Mouse (Mus musculus) regulatory T cell (primary cell): ENCODE data around the gene Slc20a1.

Experiments used
- in situ Hi-C: fragments of 300-600 bp; cut with MboI, MseI; formaldehyde crosslinking; loops from one replicate; pipeline ENCODE4 v1.15.1; 2025; ENCODE audit warnings: high pct_unique_total_duplicates

Gene Slc20a1

GRCm38 (mm10) chr2:129198436-129199327 is at the start of gene Slc20a1:
TSS of gene Slc20a1 (plus strand) at chr2:129198764.
- in situ Hi-C loops: loop anchor here (25.0 kb wide), 2 partner anchors 989 to 1989 kb away; partner anchors contain the start of genes Cdc25b, Cenpb, Snrpb and Spef1

DNA sequence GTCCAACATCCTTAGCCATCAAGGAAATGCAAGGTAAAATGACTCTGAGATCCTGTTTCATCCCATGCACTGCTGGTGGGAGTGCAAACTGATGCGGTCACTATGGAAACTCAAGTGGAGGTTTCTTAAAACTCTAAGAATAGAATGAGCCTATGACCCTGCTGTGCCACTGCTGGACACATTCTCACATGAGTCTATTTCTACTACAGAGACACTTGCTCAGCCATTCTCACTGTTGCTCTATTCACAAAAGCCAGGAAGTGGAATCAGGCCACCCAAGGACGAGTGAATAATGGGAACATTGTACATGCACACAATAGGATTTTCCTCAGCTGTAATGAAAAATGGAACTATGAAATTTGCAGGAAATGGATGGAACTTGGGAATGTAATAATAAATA is 49.7 kb upstream of the Slc20a1 start:
- in situ Hi-C loops: loop anchor here (10.0 kb wide), 1 partner anchor 316 kb away; no protein-coding TSS in a partner anchor

- in situ Hi-C loops: no loop called here
Measured at GRCm38 (mm10) chr2:129150386-129150785, 48.2 kb upstream of the Slc20a1 start.

GRCm38 (mm10) chr2:129151111-129151510 is 47.5 kb upstream of the Slc20a1 start:
- in situ Hi-C loops: no loop called here

GRCm38 (mm10) chr2:129152751-129153150 is 45.8 kb upstream of the Slc20a1 start:
- in situ Hi-C loops: no loop called here

GRCm38 (mm10) chr2:129164815-129165214 is 33.7 kb upstream of the Slc20a1 start:
- in situ Hi-C loops: loop anchor here (5.0 kb wide), 1 partner anchor 52 kb away; no protein-coding TSS in a partner anchor

- in situ Hi-C loops: loop anchor here (5.0 kb wide), 1 partner anchor 51 kb away; no protein-coding TSS in a partner anchor
Measured at GRCm38 (mm10) chr2:129166466-129167463, 31.8 kb upstream of the Slc20a1 start.

DNA sequence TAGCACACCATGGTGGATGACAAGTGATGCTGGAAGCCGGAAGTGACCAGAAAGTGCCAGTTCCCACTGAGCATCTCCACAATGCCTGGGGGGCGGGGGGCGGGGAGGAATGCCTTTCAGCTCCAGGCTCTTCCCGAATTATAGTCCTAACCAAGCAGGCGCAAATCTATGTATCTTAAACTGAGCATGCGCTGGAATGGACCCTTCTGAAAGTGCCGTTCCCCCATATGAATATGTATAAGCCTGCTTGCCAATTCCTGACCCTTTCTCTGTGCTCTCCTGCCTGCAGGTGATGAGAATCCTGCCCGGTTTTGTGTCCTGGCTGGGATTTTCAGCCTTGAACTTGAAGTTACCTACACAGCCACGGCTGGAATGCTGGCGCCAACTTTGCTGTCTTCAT is 25.2 kb upstream of the Slc20a1 start:
- in situ Hi-C loops: no loop called here

- in situ Hi-C loops: no loop called here
Measured at GRCm38 (mm10) chr2:129174474-129174873, 24.1 kb upstream of the Slc20a1 start.

- in situ Hi-C loops: loop anchor here (25.0 kb wide), 2 partner anchors 1012 to 2012 kb away; partner anchors contain the start of genes Cdc25b, Cenpb, Snrpb and Spef1
Measured at GRCm38 (mm10) chr2:129175636-129176035, 22.9 kb upstream of the Slc20a1 start.

DNA sequence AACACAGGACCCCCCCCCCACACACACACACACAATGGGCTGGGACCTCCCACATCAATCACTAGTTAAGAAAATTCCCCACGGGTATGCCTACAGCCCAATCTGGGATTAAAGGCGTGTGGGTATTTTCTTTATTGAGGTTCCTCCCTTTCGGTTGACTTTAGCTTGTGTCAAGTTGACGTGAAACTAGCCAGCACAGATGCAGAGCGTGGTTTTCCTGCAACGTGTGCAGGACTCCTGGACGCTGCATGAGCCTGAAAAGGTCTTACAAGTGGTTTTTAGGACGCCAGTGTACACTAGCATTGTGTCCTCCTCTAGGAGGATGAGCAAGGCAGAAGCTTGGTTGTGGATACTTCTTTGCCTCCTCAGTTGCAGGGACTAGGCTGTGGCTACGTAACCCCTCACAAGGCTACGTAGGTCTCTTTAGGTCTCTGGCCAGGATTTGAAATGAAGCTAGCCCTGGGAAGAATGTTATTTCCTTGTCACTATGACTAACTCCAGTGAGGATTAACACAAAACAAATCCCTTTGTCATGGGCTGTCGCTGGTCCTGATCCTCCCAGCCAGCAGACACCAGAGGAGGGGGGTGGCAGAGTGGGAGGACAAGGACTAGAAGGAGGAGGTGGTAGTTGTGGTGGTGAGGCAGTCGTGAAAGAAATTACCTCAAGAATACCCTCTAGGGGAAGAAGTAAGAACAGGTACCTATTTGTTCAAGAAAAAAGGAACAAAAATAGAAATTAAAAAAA is 21.7 kb upstream of the Slc20a1 start:
- in situ Hi-C loops: loop anchor here (25.0 kb wide), 2 partner anchors 1010 to 2010 kb away; partner anchors contain the start of genes Cdc25b, Cenpb, Snrpb and Spef1

GRCm38 (mm10) chr2:129177661-129178060 is 20.9 kb upstream of the Slc20a1 start:
- in situ Hi-C loops: loop anchor here (25.0 kb wide), 2 partner anchors 1010 to 2010 kb away; partner anchors contain the start of genes Cdc25b, Cenpb, Snrpb and Spef1

DNA sequence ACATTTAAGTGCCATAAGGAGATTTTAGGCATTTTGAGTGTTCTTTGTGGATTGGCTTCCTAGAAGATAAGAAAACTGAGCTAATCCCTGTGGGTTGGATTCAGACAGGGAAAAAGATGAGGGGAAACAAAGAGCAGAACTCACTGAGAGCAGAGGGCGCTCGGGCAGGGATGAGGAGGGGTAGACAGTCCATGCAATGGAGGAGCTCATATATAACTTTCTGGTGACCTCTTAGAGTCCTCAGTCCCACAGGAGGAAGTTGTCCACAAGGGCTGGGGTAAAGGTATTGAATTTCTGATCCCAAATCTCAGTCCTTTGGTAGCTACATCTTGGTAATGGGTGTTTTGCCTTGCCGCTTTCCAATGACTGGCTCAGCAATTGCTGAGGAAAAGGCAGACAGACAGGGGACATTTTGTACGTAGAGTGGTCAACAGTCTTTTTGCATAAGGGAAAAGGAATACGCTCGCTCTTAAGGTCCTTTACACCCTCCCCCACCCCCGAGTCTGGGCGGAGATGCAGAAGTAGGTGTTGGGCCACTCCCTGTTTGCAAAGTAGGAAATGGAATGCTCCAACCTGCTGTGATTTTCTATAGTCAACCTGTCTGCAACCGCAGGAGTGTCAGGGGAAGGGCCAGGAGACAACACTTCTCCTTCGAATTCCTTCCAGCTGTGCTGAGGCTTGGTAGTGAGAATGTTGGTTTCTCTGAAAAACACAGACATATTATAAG is 20.2 kb upstream of the Slc20a1 start:
- in situ Hi-C loops: loop anchor here (25.0 kb wide), 2 partner anchors 1009 to 2009 kb away; partner anchors contain the start of genes Cdc25b, Cenpb, Snrpb and Spef1

- in situ Hi-C loops: loop anchor here (10.0 to 25.0 kb wide), 3 partner anchors 1007 to 2007 kb away; partner anchors contain the start of genes Cdc25b, Cenpb, Snrpb and Spef1
Measured at GRCm38 (mm10) chr2:129179946-129180853, 18.4 kb upstream of the Slc20a1 start.

DNA sequence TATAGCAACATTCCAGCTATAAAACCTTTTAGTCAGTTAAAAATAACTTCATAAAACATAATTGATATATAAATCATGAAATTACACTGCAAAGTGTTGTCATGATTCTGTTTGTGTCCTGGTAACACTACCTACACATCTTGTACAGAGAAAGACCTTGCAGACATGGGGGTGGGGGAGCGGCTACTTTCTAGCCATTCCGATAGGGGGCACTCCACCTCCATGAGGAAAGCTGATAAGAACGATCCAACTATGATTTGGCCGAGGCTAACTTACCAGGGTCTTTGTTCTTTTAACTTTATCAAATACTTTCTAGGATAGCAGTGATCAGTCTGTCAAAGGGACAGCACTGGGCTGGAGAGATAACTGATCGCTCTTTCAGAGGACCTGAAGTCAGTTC is 17.1 kb upstream of the Slc20a1 start:
- in situ Hi-C loops: loop anchor here (10.0 to 25.0 kb wide), 3 partner anchors 1006 to 2006 kb away; partner anchors contain the start of genes Cdc25b, Cenpb, Snrpb and Spef1

- in situ Hi-C loops: loop anchor here (10.0 to 25.0 kb wide), 3 partner anchors 1005 to 2005 kb away; partner anchors contain the start of genes Cdc25b, Cenpb, Snrpb and Spef1
Measured at GRCm38 (mm10) chr2:129182412-129182811, 16.2 kb upstream of the Slc20a1 start.

- in situ Hi-C loops: loop anchor here (10.0 to 25.0 kb wide), 3 partner anchors 1004 to 2004 kb away; partner anchors contain the start of genes Cdc25b, Cenpb, Snrpb and Spef1
Measured at GRCm38 (mm10) chr2:129183561-129184031, 15.0 kb upstream of the Slc20a1 start.

GRCm38 (mm10) chr2:129184853-129185252 is 13.7 kb upstream of the Slc20a1 start:
- in situ Hi-C loops: loop anchor here (10.0 to 25.0 kb wide), 3 partner anchors 1002 to 2002 kb away; partner anchors contain the start of genes Cdc25b, Cenpb, Snrpb and Spef1
